Mouse (Mus musculus): ENCODE measurements at regions not wholly inside any gene's neighbourhood (a gene's known extent, or its start where the extent isn't known, plus 50 kb on each side); places are given as distances from the start of the nearest gene placed in this dataset.
A peak's percentile ranks its signal among the peaks of the same experiment; 100 is the strongest.
"Not testable (repeated sequence)": the region's sequence is repeated elsewhere in the genome, so short reads cannot be mapped to it uniquely, and the experiment has no call there.

- 90% methylated on average over 15 of the region's 15 CpGs for WGBS
- not testable (repeated sequence) for H3K27me3 ChIP-seq; ATAC-seq (ENCODE audit: low read depth); H3K36me3 ChIP-seq; H3K4me3 ChIP-seq; H3K4me1 ChIP-seq (replicated peaks); H3K27ac ChIP-seq (replicated peaks); H3K4me2 ChIP-seq; H3K9ac ChIP-seq; H3K9me3 ChIP-seq
These were observed 99.3 kb downstream of the Gm7489 start for GRCm38 (mm10) chr15:53984006-53984405.

DNA sequence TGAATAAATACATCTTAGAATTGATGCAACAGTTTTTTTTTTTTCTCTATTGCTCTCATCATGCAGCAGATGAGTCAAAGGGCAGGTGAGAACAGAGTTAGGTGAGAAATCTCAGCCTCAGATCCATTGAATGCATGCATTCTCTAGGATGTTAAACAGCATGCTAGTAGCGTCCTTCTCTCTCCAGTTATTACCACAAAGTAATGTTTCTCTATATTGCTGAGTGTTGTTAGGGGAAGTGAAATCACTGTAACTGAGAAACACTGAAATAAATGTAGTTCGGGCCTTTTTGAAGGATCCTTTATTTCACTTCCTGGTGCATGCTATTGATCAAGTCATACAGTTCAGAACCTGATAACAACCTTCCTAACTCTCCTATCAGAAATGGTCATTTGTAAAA lies 105.2 kb downstream of the Gm7489 start:
- no peaks in the 10 kb centered on the region for H3K36me3 ChIP-seq
- no peak for ATAC-seq (ENCODE audit: low read depth)

GRCm38 (mm10) chr15:53995199-53995868 lies 110.6 kb downstream of the Gm7489 start:
- ATAC-seq (ENCODE audit: low read depth): no peak
- no peaks in the 10 kb centered on the region for H3K9me3 ChIP-seq
- no peak overlapping the region for H3K4me2 ChIP-seq
- no peaks in the 10 kb centered on the region for H3K27me3 ChIP-seq
- H3K9ac ChIP-seq: no peak overlapping the region
- H3K36me3 ChIP-seq: no peaks in the 10 kb centered on the region
- WGBS: 65% methylated on average over 2 of the region's 2 CpGs
- H3K4me1 ChIP-seq (replicated peaks): no peaks in the 10 kb centered on the region
- no peak overlapping the region for H3K4me3 ChIP-seq
- H3K27ac ChIP-seq (replicated peaks): no peak overlapping the region

More for the DNA sequence above, 105.2 kb downstream of the Gm7489 start:
- Histone ChIP-seq H3K4me2 (no peak overlapping the region), H3K27me3 (no peaks in the 10 kb centered on the region), H3K4me3 (no peak overlapping the region), H3K27ac (replicated peaks) (no peak overlapping the region), H3K9me3 (no peaks in the 10 kb centered on the region), H3K9ac (no peak overlapping the region), H3K4me1 (replicated peaks) (no peaks in the 10 kb centered on the region)
- WGBS: 72% methylated on average over 2 of the region's 2 CpGs

- ATAC-seq (ENCODE audit: low read depth): no peak
- Histone ChIP-seq H3K27ac (replicated peaks) (no peak overlapping the region), H3K9ac (no peak overlapping the region), H3K27me3 (no peaks in the 10 kb centered on the region), H3K4me2 (no peak overlapping the region), H3K4me3 (no peak overlapping the region), H3K36me3 (no peaks in the 10 kb centered on the region), H3K4me1 (replicated peaks) (no peaks in the 10 kb centered on the region), H3K9me3 (no peaks in the 10 kb centered on the region)
- WGBS: 94% methylated on average over 6 of the region's 6 CpGs
These were observed 114.0 kb downstream of the Gm7489 start for GRCm38 (mm10) chr15:53998600-53999290.

DNA sequence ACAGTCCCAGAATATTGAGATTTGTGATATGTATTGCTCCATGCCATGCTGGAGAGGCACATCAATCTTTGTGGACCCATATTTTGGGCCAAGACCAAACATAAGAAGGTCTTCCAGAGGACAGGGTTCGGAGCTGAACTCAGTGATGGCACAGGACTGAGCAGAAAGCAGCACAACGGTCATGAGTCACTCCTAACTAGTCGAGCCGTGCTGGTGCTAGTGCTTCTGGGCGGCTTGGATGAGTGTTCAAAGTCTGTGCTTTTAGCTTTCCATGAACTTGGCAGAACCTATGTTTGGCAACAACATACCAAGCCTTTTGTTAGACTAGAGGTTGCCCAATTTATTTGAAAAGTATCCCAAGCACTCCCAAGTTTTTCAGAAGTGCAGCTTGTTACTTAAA lies 149.1 kb downstream of the Gm7489 start:
- Histone ChIP-seq H3K4me3 (no peak overlapping the region), H3K9ac (no peak overlapping the region), H3K36me3 (no peaks in the 10 kb centered on the region), H3K9me3 (no peaks in the 10 kb centered on the region), H3K4me1 (replicated peaks) (no peaks in the 10 kb centered on the region), H3K4me2 (no peak overlapping the region), H3K27me3 (no peaks in the 10 kb centered on the region), H3K27ac (replicated peaks) (no peak overlapping the region)
- 91% methylated on average over 5 of the region's 5 CpGs for WGBS
- no peak for ATAC-seq (ENCODE audit: low read depth)

- no peaks in the 10 kb centered on the region for H3K27me3 ChIP-seq
- no peak for ATAC-seq (ENCODE audit: low read depth)
These were observed 166.0 kb downstream of the Gm7489 start for GRCm38 (mm10) chr15:54050711-54051110.

DNA sequence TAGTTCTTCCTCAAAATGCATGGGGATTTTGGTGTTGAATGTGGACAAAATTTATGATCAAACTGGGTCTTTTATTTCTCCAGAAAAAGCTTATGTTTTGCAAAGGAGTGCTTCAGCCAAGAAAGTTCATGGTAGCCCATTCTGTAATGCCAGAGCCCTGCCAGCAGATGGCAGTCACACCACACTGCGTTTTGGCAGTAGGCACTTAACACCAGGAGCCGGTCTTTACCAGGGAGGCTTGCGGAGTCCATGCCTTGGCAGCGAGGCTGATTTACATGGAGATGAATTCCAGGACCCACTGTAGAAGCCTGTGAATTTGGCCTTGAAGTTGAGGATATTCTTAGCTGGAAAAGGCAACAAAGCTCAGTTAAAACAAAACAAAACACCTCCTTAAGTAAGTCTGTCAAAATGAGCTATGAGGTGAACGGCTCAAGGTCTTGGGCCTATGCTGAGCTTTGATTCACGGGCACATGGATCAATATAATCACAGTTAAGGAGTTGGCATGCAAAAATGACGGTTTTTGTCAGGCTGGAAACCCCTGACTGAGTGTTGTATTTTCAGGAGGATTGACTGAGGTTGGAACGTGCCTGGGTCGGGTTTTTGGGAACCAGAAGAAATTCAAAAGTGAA lies 185.4 kb downstream of the Gm7489 start:
- Histone ChIP-seq H3K27me3 (no peaks in the 10 kb centered on the region), H3K4me1 (replicated peaks) (no peaks in the 10 kb centered on the region), H3K27ac (replicated peaks) (no peak overlapping the region), H3K4me3 (no peak overlapping the region), H3K36me3 (no peaks in the 10 kb centered on the region), H3K9me3 (no peaks in the 10 kb centered on the region), H3K4me2 (no peak overlapping the region), H3K9ac (no peak overlapping the region)
- 37% methylated on average over 9 of the region's 9 CpGs for WGBS
- peak; percentile 82 for ATAC-seq (ENCODE audit: low read depth)

More at GRCm38 (mm10) chr15:54050711-54051110, 166.0 kb downstream of the Gm7489 start:
- Histone ChIP-seq H3K9me3 (no peaks in the 10 kb centered on the region), H3K9ac (no peak overlapping the region), H3K4me2 (no peak overlapping the region), H3K36me3 (no peaks in the 10 kb centered on the region), H3K4me3 (no peak overlapping the region), H3K4me1 (replicated peaks) (no peaks in the 10 kb centered on the region), H3K27ac (replicated peaks) (no peak overlapping the region)
- WGBS: 83% methylated on average over 2 of the region's 2 CpGs

DNA sequence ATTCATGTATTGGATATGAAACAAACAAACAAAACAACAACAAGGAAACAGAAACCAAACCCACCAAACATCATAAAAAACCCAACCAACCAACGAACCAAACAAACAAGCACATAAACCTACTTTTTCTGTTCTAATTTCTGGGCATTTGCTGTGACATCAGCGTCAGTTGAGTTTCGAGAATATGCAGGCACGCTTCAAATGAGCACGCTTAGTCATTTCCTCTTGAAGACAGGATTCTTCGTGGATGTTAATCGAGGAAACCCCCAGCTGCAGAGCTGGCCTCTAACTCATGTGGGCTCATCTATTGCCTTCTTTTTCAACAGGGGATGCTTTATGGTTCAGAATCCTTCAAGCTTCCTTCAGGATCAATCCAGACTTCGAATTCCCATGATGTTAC lies 187.0 kb downstream of the Gm7489 start:
- no peaks in the 10 kb centered on the region for H3K4me1 ChIP-seq (replicated peaks)
- ATAC-seq (ENCODE audit: low read depth): no peak
- H3K4me2 ChIP-seq: no peak overlapping the region
- no peak overlapping the region for H3K9ac ChIP-seq
- WGBS: 78% methylated on average over 8 of the region's 8 CpGs
- no peak overlapping the region for H3K4me3 ChIP-seq
- no peak overlapping the region for H3K27ac ChIP-seq (replicated peaks)
- no peaks in the 10 kb centered on the region for H3K27me3 ChIP-seq
- no peaks in the 10 kb centered on the region for H3K36me3 ChIP-seq
- H3K9me3 ChIP-seq: no peaks in the 10 kb centered on the region

GRCm38 (mm10) chr15:54091301-54091700 lies 206.6 kb downstream of the Gm7489 start:
- Histone ChIP-seq H3K4me3 (no peak overlapping the region), H3K4me2 (no peak overlapping the region), H3K27ac (replicated peaks) (no peak overlapping the region), H3K9me3 (no peaks in the 10 kb centered on the region), H3K27me3 (no peaks in the 10 kb centered on the region), H3K36me3 (no peaks in the 10 kb centered on the region), H3K9ac (no peak overlapping the region), H3K4me1 (replicated peaks) (no peaks in the 10 kb centered on the region)
- no peak for ATAC-seq (ENCODE audit: low read depth)
- 93% methylated on average over 1 of the region's 1 CpGs for WGBS

- H3K27ac ChIP-seq (replicated peaks): no peak overlapping the region
- no peak overlapping the region for H3K9ac ChIP-seq
- no peak for ATAC-seq (ENCODE audit: low read depth)
- H3K4me2 ChIP-seq: no peak overlapping the region
- H3K27me3 ChIP-seq: no peaks in the 10 kb centered on the region
- H3K36me3 ChIP-seq: no peaks in the 10 kb centered on the region
- H3K9me3 ChIP-seq: no peaks in the 10 kb centered on the region
- H3K4me1 ChIP-seq (replicated peaks): no peaks in the 10 kb centered on the region
- no peak overlapping the region for H3K4me3 ChIP-seq
- WGBS: 90% methylated on average over 3 of the region's 3 CpGs
These were observed 207.7 kb downstream of the Gm7489 start for GRCm38 (mm10) chr15:54092386-54092785.

GRCm38 (mm10) chr15:54097498-54097897 lies 212.8 kb downstream of the Gm7489 start:
- WGBS: 36% methylated on average over 2 of the region's 2 CpGs
- ATAC-seq (ENCODE audit: low read depth): no peak

GRCm38 (mm10) chr15:54112406-54112805 lies 227.7 kb downstream of the Gm7489 start:
- WGBS: 63% methylated on average over 2 of the region's 2 CpGs
- H3K4me3 ChIP-seq: no peak overlapping the region
- no peaks in the 10 kb centered on the region for H3K27me3 ChIP-seq
- H3K27ac ChIP-seq (replicated peaks): no peak overlapping the region
- H3K36me3 ChIP-seq: no peaks in the 10 kb centered on the region
- H3K9me3 ChIP-seq: no peaks in the 10 kb centered on the region
- no peak overlapping the region for H3K9ac ChIP-seq
- ATAC-seq (ENCODE audit: low read depth): no peak
- H3K4me1 ChIP-seq (replicated peaks): no peaks in the 10 kb centered on the region
- no peak overlapping the region for H3K4me2 ChIP-seq

More at GRCm38 (mm10) chr15:54097498-54097897, 212.8 kb downstream of the Gm7489 start:
- no peak overlapping the region for H3K27ac ChIP-seq (replicated peaks)
- H3K4me1 ChIP-seq (replicated peaks): no peaks in the 10 kb centered on the region
- H3K4me3 ChIP-seq: no peak overlapping the region
- no peaks in the 10 kb centered on the region for H3K9me3 ChIP-seq
- H3K9ac ChIP-seq: no peak overlapping the region
- no peaks in the 10 kb centered on the region for H3K27me3 ChIP-seq
- no peak overlapping the region for H3K4me2 ChIP-seq
- H3K36me3 ChIP-seq: no peaks in the 10 kb centered on the region
